Mouse (Mus musculus) adrenal gland, postnatal 10 days (tissue): ENCODE results near the gene Hbq1b. TPM values are rescaled to one million over a fixed set of nuclear protein-coding genes. Genes with fewer than 3 reads are reported as not detected.
"Not testable (repeated sequence)": the region's sequence is repeated elsewhere in the genome, so short reads cannot be mapped to it uniquely, and the experiment has no call there.

ENCODE experiments used
- DNase-seq: peaks from one replicate; pipeline ENCODE4 v3.0.0; 2021; ENCODE audit warnings: mixed read lengths
- total RNA-seq, 2 experiments: library from RNA; stranded (reverse); gene quantifications; 2 replicates each; pipeline ENCODE4 v1.2.3; 2021

The Hbq1b gene
- total RNA-seq, 2 experiments from 2014 or later: 0.87 to 2.2 TPM

- DNase-seq: peak; percentile 98
Observed at GRCm38 (mm10) chr11:32267188-32267884, 19.4 kb upstream of the Hbq1b start, which contains the start of gene Nprl3. TSS of gene Nprl3 (minus strand) at chr11:32267707.

GRCm38 (mm10) chr11:32267964-32268363 is 18.8 kb upstream of the Hbq1b start:
- no peak for DNase-seq

GRCm38 (mm10) chr11:32268952-32269351 is 17.8 kb upstream of the Hbq1b start:
- DNase-seq: no peak

GRCm38 (mm10) chr11:32271178-32271577 is 15.6 kb upstream of the Hbq1b start:
- DNase-seq: no peak

- DNase-seq: no peak
Observed at GRCm38 (mm10) chr11:32276347-32276746, 10.4 kb upstream of the Hbq1b start, which contains the start of gene Hba-x. TSS of gene Hba-x (plus strand) at chr11:32276400.

GRCm38 (mm10) chr11:32277736-32278457 is 8.9 kb upstream of the Hbq1b start:
- no peak for DNase-seq

GRCm38 (mm10) chr11:32278458-32278957 is 8.3 kb upstream of the Hbq1b start:
- DNase-seq: no peak

GRCm38 (mm10) chr11:32280646-32281045 is 6.1 kb upstream of the Hbq1b start:
- no peak for DNase-seq

- DNase-seq: no peak
Observed at GRCm38 (mm10) chr11:32281416-32282144, 5.2 kb upstream of the Hbq1b start.

- not testable (repeated sequence) for DNase-seq
Observed at GRCm38 (mm10) chr11:32283091-32283777, 3.5 kb upstream of the Hbq1b start, which contains the start of gene Hba-a1. TSS of gene Hba-a1 (plus strand) at chr11:32283511.

- not testable (repeated sequence) for DNase-seq
Observed at GRCm38 (mm10) chr11:32284582-32284981, 2.2 kb upstream of the Hbq1b start.

GRCm38 (mm10) chr11:32285031-32285775 is 1.6 kb upstream of the Hbq1b start:
- no peak for DNase-seq

GRCm38 (mm10) chr11:32285887-32286286 is 878 bp upstream of the Hbq1b start:
- DNase-seq: not testable (repeated sequence)

GRCm38 (mm10) chr11:32287493-32287825 is 694 bp downstream of the Hbq1b start:
- no peak for DNase-seq

GRCm38 (mm10) chr11:32292819-32293218 is 6.1 kb downstream of the Hbq1b start:
- not testable (repeated sequence) for DNase-seq

- DNase-seq: not testable (repeated sequence)
Observed at GRCm38 (mm10) chr11:32293479-32293878, 6.7 kb downstream of the Hbq1b start.

GRCm38 (mm10) chr11:32296203-32296602 is 9.4 kb downstream of the Hbq1b start, which contains the start of gene Hba-a2:
TSS of gene Hba-a2 (plus strand) at chr11:32296489.
- not testable (repeated sequence) for DNase-seq

GRCm38 (mm10) chr11:32297417-32297816 is 10.7 kb downstream of the Hbq1b start:
- DNase-seq: not testable (repeated sequence)

GRCm38 (mm10) chr11:32297866-32298531 is 11.2 kb downstream of the Hbq1b start:
- DNase-seq: no peak

GRCm38 (mm10) chr11:32298532-32298918 is 11.8 kb downstream of the Hbq1b start:
- DNase-seq: no peak

- peak; percentile 74 for DNase-seq
Observed at GRCm38 (mm10) chr11:32299865-32300264, 13.1 kb downstream of the Hbq1b start, which contains the start of gene Hbq1a. TSS of gene Hbq1a (plus strand) at chr11:32300069.
